Mouse (Mus musculus) v-Abl transformed pro-B cells (cell line): ENCODE results near the gene Slc38a11.

Source experiments
- in situ Hi-C, 2 experiments: fragments of 400-800 bp; cut with MboI; formaldehyde crosslinking; loops; one replicate each; pipeline ENCODE4 v1.15.1; 2025; ENCODE audit not compliant: unreplicated experiment in 2 of 2

The Slc38a11 gene

DNA sequence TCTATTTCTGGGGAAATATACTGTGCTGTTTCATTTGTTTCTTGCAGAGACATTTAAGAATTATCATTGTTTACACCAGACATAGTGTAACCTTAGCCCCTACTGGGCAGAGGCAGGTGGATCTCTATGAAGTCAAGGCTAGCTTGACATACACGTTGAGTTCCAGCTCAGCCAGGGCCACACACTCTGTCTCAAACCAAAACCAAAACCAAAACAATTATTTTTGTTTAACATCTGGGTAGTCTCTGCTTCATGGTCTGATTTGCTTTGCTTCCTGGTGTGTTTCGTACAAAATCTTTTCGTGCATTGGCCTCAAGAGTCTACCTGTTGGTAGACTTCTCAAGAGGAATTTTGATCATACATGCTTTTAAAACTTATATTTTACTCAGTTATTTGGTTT is 27.2 kb downstream of the Slc38a11 start:
- in situ Hi-C loops = loop anchor here in 1 of 2 experiments (5.0 kb wide), 1 partner anchor 94 kb away; no protein-coding TSS in a partner anchor

DNA sequence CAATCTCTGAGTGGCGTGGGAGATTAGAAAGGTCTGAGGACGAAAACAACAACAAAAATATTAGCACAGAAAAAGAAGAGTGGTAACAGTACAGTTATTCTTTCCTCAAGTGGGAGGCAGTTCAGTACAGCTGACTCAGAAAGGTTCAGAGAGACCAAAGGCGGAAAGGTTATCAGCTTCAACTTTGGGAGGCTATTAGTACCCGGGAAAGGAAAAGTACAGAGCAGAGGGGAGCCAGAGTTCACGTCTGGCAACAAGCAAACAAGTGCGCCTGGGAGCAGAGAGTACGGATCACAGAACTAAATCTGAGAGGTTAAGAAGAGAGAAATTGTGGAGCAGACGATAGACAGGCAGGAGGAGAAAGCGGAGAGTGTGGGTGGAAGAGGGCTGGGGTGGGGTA is 29.7 kb downstream of the Slc38a11 start:
- in situ Hi-C loops = loop anchor here (5.0 kb wide), 2 partner anchors 187 to 372 kb away; no protein-coding TSS in a partner anchor

DNA sequence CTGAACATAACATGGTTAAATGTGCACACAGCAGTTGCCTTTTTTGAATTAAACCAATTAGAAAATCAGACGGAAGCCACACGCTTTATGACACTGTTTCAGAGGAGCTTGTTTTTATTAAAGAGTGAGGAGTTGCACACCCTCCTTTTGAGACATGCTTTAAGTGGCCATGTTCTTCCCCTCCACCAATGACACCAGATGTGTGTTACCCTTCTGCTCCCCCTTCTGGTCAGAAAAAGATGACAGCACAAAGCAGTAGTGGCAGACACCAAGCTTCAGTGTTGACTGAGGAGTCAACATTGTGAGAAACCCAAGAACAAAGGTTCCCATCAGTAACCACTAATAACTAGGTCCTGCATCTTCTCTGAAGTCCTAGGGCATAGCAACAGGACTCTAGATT is 32.5 kb downstream of the Slc38a11 start:
- in situ Hi-C loops = loop anchor here (5.0 kb wide), 2 partner anchors 184 to 369 kb away; no protein-coding TSS in a partner anchor

DNA sequence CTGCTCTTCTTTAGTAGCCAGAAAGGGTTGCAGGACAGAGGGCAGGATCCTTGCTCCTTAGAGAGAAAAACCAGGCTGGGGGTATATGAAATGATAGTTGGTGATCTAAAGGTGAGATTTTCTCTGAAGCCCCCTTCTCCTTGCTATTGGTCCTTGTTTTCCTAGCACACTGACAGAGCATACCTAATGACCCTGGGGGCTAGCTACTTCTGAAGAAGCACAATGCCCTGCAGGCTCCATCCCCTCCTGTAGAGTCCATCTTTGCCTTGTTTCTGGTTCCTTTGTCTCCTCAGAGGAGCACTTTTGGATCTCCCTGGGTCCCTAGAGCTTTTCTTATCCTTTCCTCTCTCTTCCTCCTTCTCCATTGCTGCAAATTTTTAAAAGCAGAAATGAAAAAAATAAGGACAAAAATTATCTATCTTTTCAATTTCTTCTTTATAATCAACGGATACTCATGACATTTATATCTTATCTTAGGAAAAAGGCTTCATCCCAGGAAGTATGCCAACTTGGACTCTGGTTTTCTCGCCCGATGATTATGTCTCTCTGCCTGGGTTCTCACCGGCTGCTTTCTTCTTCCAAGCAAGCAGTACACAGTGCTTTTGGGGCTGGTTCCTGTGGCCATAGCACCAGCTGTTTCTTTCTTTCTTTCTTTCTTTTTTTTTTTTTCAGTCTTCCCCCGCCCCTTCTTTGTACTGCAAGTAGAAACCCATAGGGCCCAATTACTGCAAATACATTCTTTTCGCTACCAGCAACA is 41.7 kb downstream of the Slc38a11 start:
- in situ Hi-C loops = no loop called here

DNA sequence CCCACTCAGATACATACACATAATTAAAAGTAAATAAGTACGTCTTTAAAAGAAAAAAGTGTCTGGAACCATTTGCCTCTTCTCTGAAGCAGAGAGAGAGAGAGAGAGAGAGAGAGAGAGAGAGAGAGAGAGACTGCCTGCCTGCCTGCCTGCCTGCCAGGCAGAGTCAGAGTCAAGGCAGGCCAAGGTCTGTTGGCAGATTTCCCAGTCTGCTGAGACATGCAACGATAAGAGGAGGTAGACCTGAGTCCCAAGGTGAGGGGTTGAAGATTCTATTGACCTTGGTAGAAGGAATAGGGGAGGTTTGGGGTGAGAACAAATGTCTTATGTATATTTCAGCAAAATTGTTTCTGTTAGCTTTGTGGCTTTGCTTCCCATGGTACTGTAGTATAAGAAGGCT is 42.9 kb downstream of the Slc38a11 start:
- in situ Hi-C loops = no loop called here

DNA sequence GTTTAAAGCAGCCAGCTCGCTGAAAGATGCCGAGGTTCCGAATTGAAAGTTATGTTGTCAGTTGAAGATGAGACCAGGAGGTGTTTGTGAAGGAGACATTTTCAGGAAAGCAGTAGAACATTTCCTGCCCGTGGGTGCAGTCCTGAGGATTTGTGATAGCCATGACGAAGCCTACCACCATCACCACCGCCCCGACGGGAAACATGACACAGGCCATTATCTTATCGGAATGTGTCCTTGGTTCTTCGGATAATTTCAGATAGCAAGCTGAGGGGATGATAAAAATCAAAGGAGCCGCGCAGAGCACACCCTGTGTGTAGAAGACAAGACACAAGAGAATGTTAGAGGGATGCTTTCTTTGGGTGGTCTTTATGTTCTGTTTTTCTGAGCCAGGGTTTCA is 47.1 kb downstream of the Slc38a11 start:
- in situ Hi-C loops = no loop called here

DNA sequence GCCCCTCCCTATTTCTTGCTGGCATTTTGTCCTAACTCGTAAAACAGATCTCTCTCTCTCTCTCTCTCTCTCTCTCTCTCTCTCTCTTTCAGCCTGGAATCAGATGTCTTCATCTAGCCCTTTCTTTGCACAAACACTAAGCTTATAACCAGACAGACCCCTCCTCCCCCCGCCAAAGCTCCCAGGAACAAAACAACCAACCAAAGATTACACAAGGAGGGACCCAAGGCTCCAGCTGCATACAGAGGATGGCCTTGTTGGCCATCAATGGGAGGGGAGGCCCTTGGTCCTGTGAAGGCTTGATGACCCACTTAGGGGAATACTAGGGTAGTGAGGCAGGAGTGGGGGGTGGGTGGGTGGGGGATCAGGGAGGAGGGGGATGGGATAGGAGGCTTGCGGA is 52.6 kb downstream of the Slc38a11 start:
- in situ Hi-C loops = no loop called here

DNA sequence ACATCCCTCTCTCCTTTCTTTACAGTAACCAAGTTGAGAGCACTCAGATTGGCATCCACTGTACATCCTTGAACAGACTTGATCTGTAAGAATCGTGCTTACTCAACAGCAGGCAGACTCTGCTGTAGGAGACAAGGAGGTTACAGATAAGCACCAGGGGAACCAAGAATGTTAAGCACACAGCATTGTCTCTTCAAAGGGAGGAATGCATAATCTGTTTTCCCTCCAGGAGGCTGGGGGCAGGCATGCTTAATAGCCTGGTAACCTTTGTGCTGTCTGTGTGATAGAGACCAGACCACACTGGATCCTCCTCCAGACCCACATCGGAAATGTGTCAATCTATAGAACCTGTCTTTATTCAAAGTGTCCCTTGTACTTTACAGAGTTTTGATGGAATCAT is 67.3 kb downstream of the Slc38a11 start:
- in situ Hi-C loops = no loop called here

DNA sequence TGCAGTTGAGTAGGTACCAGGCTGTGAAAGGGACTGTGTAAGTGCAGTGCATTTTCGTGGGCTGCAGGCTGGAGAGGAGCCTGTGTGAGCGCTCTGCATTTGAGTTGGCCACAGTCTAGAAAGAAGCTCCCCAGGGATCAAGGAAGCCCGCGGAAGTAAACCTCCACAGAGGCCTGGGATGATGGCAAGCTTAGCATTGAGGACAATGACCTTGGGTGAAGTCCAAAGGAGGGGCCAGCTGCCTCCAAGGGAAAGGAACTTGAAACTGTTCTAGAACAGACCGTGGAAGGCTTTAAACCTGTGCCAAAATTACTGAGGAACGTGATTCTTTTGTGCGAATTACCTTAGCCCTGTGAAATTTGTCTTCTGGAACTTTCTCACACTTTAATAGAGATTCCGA is 69.7 kb downstream of the Slc38a11 start:
- in situ Hi-C loops = no loop called here

DNA sequence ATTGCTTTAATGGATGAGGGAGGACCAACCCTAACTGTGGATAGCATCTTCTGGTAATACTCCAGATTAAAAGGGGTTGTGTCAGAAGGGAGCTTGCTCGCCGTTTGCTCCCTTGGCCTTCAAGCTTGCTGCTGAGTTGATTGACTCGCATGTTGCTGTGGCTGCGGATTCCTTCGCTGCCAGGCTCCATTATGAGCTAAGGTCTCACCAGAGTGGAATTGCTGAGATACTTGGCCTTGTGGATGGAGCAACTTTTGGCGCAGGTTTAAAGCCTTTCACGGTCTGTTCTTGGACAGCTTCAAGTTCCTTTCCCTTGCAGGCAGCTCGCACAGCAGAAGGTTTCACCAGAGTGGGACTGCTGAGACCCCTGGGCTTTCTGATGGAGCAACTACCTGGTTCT is 70.4 kb downstream of the Slc38a11 start:
- in situ Hi-C loops = no loop called here

DNA sequence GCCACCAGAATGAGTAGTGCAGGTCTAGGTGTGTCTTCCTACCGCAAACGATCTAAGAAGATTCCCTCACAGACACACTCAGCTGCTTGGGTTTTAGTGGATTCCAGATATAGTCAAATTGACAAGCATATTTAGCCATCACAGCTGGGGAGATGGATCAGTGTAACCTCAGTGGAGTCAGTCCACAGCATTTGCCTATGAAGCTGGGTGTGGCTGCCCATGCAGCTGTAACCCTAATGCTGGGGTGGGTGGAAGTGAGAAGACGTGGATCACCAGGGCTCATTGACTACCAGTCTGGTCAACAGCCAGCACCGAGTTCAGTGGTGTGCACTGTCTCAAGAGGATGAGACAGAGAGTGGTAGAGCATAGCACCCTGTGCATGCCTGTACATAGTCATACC is 74.1 kb downstream of the Slc38a11 start:
- in situ Hi-C loops = no loop called here

DNA sequence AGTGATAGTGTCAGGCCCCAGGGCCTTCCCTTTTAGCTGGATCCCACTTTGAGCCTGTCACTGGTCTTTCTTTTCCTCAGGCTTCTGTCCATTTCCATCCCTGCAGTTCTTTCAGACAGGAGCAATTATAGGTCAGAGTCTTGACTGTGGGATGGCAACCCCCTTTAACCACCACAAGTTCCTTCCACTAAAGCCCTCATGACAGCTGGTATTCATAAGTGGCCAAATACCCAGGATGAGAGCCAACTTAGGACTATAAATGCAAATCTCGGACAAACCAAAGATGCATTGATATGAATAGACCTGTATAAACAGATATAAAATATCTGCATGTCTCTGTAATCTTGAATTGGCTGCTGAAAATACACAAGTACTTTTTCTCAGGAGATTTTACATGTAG is 75.1 kb downstream of the Slc38a11 start:
- in situ Hi-C loops = no loop called here

DNA sequence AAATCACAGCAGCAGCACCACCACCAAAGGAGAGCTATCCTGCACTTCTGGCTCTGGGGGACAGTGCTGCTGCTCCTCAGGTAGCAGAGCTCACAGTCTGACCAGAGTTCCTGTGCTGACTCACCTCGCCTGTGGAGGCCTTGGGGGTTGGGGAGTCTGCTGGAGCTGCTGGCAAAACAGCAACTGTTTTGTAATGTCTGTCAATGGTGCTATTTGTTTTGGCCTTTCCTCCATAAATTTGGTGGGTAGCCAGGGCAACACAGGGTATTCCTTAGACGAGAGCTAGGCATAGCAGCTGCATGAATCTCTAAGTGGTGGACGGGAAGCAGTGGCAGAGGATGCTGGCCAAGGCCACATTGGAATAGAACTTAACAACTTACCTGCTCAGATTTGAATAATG is 78.5 kb downstream of the Slc38a11 start:
- in situ Hi-C loops = no loop called here

DNA sequence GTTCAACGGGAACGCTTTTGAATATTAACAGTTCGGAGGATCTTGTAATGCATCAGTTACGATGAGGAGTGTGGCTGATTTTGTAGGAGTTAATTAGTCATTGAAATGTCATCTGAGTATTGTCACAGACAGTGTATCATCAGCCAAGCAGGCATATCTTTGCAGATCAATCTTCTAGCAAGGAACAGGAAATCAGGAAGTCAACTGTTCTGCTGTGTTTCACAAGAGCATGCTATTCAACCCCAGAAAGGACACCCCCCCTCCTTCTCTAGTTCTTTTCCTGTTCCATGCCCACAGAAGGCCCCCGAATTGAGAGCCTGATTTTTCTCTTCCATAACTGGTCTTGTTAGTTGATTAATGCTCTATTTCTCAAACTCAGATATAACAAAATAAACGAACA is 80.9 kb downstream of the Slc38a11 start:
- in situ Hi-C loops = no loop called here

DNA sequence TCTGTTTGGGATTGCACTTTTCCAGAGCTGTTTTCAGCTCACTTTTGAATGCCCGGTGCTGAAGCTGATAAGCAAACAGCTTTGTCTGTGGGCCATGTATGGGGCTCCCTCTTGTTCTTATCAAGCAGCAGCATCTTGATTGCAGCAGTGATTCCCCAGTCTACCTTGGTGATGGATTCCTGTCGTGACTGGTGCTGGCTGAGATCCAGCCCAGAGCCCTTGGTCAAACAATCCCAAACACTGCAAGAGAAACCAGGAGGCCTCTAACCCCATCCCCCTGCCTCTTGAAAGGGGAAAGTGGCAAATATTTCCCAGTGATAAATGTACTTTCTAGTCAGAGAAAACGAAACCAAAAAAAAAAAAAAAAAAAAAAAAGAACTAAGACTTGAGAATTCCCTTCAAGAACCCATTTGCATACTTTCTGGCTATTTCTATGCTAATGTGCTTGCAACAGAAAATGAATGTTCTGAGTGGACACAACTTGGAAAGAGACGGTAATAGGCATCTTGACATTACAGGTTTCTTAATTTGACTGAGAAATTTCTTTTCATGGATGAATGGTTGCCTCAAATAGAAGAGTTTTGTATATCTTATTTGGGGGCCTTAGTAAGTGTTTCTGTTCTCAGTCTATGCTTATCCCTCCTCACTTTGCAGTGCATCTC is 84.7 kb downstream of the Slc38a11 start:
- in situ Hi-C loops = loop anchor here in 1 of 2 experiments (5.0 kb wide), 1 partner anchor 37 kb away; no protein-coding TSS in a partner anchor

DNA sequence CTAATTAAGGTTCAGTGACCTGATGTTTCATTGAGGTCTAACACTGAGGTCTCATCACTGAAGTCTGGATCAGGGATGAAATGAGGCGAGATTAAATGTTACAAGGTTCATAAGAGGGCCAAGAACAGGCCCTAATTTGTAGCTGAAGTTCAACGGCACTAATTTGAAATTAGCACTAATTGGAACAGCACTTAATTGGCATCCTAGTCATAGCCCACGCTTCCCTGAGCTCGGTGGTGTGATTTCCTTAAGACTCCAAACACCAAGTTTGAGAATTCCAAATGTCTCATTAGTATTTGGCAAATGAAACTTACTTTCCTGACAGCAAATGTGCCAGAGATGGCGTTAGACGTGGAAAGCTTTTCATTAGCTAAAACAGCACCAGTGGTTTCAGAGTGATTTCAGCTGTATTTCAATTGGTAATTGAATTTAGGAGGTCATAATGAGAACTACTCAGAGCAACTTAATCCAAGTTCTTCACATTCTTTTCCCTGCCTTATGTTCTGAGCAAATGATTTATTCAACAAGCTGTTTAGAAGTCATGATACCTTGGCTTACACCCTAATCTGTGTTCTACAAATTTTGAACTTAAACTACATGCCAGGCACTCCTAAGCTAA is 88.3 kb downstream of the Slc38a11 start:
- in situ Hi-C loops = loop anchor here in 1 of 2 experiments (5.0 kb wide), 1 partner anchor 33 kb away; no protein-coding TSS in a partner anchor

DNA sequence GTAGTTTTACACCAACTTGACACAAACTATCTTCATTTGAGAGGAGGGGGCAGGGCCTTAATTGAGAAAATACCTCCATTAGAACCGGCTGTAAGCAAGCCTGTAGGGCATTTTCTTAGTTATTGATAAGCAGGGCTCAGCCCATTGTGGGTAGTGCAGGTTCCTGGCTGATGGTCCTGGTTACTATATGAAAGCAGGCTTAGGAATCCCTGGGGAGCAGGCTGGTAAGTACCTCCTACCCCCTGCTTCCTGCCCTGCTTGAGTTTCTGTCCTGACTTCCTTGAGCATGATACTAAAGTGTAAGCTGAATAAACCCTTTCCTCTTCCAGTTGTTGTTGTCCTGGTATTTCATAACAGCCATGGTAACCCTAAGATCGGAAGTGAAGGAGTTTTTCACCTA is 89.9 kb downstream of the Slc38a11 start:
- in situ Hi-C loops = no loop called here

DNA sequence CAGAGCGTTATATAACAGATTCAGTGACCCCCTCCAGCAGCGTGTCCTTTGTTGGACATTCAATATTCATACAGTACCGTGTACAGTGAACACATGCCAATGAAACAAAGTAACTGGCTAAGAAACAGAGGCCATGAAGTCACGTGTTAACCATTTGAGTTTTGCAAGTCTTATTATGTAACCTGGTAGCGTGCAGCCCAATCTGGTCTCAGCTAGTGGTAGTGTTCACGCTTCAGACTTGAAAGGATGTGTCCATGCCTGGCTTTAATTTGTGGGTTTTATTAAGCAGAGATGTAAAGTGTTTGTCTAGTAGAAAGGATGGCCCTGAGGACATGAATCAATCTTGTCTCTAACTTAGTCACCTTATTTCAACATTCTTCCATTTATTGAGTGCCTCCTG is 95.1 kb downstream of the Slc38a11 start:
- in situ Hi-C loops = no loop called here

DNA sequence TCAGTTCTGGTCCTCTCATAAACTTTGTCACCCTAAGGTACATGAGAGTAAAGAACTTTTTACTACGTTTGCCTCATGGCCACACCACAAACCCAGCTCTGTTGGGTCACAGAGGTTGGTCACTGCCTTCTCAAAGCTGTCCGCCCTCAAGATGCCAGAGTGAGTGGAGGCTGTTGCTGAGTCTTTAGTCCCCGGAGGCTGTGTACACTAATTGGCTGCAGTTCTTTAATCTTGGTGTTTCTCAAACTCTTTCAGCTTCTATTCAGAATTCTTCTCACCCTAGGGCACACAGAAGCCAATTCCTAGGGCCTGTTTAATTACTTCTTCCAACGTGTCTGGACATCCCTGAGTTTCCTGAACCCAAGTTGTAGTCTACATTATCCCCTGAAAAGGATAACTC is 96.0 kb downstream of the Slc38a11 start:
- in situ Hi-C loops = no loop called here

DNA sequence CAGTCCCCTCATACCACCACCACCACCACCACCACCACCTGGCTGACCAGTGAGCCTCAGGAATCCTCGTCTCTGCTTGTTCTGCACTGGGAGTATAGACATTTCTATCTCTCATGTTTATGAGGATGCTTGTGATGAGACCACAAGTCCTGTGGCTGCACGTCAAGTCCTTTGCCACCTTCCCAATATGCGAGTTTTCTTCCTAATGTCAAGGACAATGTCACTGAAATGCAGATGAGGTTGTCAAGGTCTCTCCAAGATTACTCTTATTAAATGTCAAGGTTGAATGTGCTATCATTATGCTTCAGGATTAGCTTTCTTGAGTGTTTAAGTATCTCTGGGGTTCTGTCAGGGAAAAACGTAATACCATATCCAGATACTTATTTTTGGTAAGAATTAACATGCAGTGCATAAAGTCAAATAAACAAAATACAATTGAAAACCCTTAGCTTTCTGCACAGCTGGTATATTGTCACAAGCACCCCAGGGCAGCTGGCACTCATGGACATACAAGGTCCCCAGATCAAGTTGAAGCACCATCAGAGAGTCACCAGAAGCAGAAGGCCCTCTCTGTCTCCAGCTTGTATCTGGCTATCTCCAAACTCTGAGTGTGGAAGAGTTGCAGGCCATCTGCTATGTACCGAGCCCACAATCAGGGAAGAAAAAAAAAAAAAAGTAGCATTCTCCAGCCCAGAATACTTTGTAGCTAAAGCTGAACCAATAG is 97.1 kb downstream of the Slc38a11 start:
- in situ Hi-C loops = no loop called here
